Mouse (Mus musculus) forebrain, postnatal 0 days (tissue): ENCODE data around the gene Ankrd35. TPM values are rescaled to one million over a fixed set of nuclear protein-coding genes. Genes with fewer than 3 reads are reported as not detected.
"Not testable (repeated sequence)": the region's sequence is repeated elsewhere in the genome, so short reads cannot be mapped to it uniquely, and the experiment has no call there.

Experiments
- ATAC-seq: fragments of 200-750 bp; cut with Nextera tagmentation; 2 replicates; pipeline ENCODE4 v1.8.0; 2017; ENCODE audit warnings: mild to moderate bottlenecking, moderate library complexity
- DNase-seq: peaks from one replicate; pipeline ENCODE4 v3.0.0-alpha.2; 2015
- H3K27ac ChIP-seq: fragments of 300-500 bp; sonication (generic); 2 replicates; pipeline ENCODE4 v1.5.1; 2014; ENCODE audit warnings: low read depth, mild to moderate bottlenecking, antibody characterized with exemption, low read length, moderate library complexity, mixed read lengths
- H3K27me3 ChIP-seq: fragments of 300-500 bp; sonication (generic); 2 replicates; pipeline ENCODE4 v1.6.1; 2014; ENCODE audit warnings: mild to moderate bottlenecking, low read length, mixed read lengths; ENCODE audit not compliant: insufficient read depth
- H3K36me3 ChIP-seq: fragments of 300-500 bp; sonication (generic); 2 replicates; pipeline ENCODE4 v1.6.1; 2014; ENCODE audit warnings: mild to moderate bottlenecking, moderate library complexity; ENCODE audit not compliant: insufficient read depth
- H3K4me1 ChIP-seq: fragments of 300-500 bp; sonication (generic); 2 replicates; pipeline ENCODE4 v1.6.1; 2014; ENCODE audit warnings: antibody characterized with exemption; ENCODE audit not compliant: insufficient read depth
- H3K4me2 ChIP-seq: fragments of 300-500 bp; sonication (generic); 2 replicates; pipeline ENCODE4 v1.6.1; 2014; ENCODE audit warnings: low read depth, mild to moderate bottlenecking, moderate library complexity
- H3K4me3 ChIP-seq: fragments of 300-500 bp; sonication (generic); 2 replicates; pipeline ENCODE4 v1.5.1; 2014; ENCODE audit warnings: low read depth, low read length, mixed read lengths
- H3K9ac ChIP-seq: fragments of 300-500 bp; sonication (generic); 2 replicates; pipeline ENCODE4 v1.6.1; 2014; ENCODE audit warnings: mild to moderate bottlenecking
- H3K9me3 ChIP-seq: fragments of 300-500 bp; sonication (generic); 2 replicates; pipeline ENCODE4 v1.6.1; 2016; ENCODE audit warnings: low read length
- CTCF ChIP-seq: sonication (generic); IDR thresholded peaks from 2 replicates; pipeline ENCODE4 v1.5.1; 2016; ENCODE audit warnings: antibody characterized with exemption, control low read depth, low read depth
- WGBS: fragments of 180-500 bp; shearing (Covaris S2); extraction: QIAGEN DNeasy Blood & Tissue Kit; methylation state at CpG from one replicate; pipeline ENCODE4 v1.1.7; 2014; 5-methylcytosine and 5-hydroxymethylcytosine counted together
- polyA plus RNA-seq: library from polyadenylated mRNA; unstranded; fragments of >200 nt; fragmentation: Nextera tagmentation; extraction: Ambion mirVana; gene quantifications from 2 replicates; pipeline ENCODE4 v1.2.1, GENCODE M21; 2015
- total RNA-seq: library from RNA; depleted of rRNA; stranded (reverse); fragments of >200 nt; gene quantifications from 2 replicates; pipeline ENCODE4 v1.2.3, GENCODE M21; 2014

Gene Ankrd35
- total and polyA plus RNA-seq, 2 experiments from 2014 or later, result 4.7 to 7.1 TPM

DNA sequence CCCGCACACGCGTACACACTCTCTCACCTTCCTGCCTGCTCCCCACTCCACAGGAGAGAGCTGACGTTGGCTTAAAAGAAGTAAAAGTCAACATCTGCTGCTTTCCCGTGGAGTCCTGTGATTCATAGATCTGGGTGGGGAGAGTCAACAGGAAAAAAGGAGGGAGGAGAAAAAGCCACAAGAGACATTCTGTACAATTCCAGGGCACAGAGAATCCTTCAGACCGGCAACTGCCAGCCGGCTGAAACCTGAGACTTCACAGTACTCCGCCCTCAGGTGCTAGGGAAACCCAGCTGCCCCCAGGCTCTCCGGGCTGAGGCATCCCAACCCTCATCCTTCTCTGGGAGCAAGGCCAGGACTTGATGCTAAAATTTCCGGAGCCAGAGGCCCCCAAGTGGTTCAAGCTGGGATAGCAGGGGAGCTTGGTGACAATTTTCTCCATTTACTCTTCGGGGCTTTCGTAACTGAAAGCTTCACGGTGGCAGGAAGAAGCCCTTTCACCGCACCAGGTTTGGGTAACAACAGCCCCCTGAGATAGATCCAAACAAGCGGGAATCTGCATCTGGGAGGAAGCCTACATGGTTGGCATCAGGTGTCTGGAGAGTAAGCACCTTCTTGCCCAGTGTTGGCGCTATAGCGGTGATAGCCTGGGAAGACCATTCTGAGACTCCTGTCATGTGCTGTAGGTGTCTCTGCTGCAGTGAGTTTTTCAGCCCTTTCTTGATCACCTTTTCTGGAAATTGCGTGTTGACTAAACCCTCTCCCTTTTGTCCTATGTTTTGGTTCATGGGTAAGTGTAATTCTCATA, 6.3 kb upstream of the Ankrd35 start:
- Histone ChIP-seq H3K4me2 (peak overlapping the region; percentile 64), H3K9me3 (no peaks in the 10 kb centered on the region), H3K36me3 (no peaks in the 10 kb centered on the region), H3K4me3 (peak overlapping the region; percentile 43), H3K4me1 (peaks cover 5% of the 10 kb centered on the region; the same call in 1 of the 2 replicates), H3K9ac (peak overlapping the region; percentile 55), H3K27ac (peak overlapping the region; percentile 79), H3K27me3 (no peaks in the 10 kb centered on the region)
- DNase-seq (peak; percentile 95), ATAC-seq (peak; percentile 90)
- WGBS, result 7% methylated on average over 16 of the region's 18 CpGs
- TF ChIP-seq CTCF, result peak; percentile 82

DNA sequence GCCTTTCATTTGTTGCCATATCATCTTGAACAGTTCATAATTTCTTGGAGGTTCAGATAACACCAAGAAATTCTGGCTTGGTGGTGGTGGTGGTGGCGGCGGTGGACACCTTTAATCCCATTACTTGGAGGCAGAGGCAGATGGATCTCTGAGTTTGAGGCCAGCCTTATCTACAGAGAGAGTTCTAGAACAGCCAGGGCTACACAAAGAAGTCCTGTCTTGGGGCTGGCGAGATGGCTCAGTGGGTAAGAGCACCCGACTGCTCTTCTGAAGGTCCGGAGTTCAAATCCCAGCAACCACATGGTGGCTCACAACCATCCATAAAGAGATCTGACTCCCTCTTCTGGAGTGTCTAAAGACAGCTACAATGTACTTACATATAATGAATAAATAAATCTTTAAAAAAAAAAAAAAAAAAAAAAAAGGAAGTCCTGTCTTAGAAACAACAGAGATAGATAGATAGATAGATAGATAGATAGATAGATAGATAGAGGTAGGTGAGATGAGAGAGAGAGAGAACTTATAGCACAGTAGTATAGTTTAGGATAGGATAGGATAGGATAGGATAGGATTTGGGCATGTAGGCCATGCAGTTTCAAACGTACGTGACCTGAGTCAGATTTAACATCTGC, 4.1 kb upstream of the Ankrd35 start:
- H3K4me1 ChIP-seq, H3K27me3 ChIP-seq, H3K4me2 ChIP-seq, DNase-seq, H3K36me3 ChIP-seq, ATAC-seq, H3K27ac ChIP-seq, H3K9me3 ChIP-seq, H3K4me3 ChIP-seq, H3K9ac ChIP-seq: not testable (repeated sequence)
- WGBS, result 90% methylated on average over 7 of the region's 7 CpGs

DNA sequence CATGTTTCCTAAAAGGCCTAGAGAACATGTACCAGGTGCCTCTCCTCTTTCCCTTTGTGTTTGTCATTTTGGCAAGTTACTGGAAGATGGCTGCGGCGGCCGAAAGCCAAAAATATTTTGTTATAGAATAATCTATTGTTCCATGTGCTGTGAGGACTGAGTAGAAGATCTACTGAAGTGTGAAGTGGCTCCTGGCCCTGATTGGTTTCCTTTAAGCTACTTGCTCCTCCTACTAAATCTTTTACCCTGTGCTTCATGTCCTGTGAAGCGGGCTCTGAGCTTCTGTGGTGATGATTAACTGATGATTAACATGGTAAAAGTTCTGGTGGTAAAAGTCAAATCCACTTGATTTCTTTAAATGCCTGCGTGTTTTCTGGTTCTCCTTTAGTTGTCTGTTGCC, 3.0 kb upstream of the Ankrd35 start:
- ATAC-seq (no peak), DNase-seq (no peak)
- WGBS, result 92% methylated on average over 5 of the region's 5 CpGs
- H3K27ac ChIP-seq, result no peak overlapping the region
- no peak for TF ChIP-seq CTCF
- no peak overlapping the region for H3K4me2 ChIP-seq
- peaks cover 5% of the 10 kb centered on the region; the same call in 1 of the 2 replicates for H3K4me1 ChIP-seq
- no peaks in the 10 kb centered on the region for H3K27me3 ChIP-seq
- H3K9me3 ChIP-seq, result no peaks in the 10 kb centered on the region
- no peak overlapping the region for H3K4me3 ChIP-seq
- no peaks in the 10 kb centered on the region for H3K36me3 ChIP-seq
- no peak overlapping the region for H3K9ac ChIP-seq

DNA sequence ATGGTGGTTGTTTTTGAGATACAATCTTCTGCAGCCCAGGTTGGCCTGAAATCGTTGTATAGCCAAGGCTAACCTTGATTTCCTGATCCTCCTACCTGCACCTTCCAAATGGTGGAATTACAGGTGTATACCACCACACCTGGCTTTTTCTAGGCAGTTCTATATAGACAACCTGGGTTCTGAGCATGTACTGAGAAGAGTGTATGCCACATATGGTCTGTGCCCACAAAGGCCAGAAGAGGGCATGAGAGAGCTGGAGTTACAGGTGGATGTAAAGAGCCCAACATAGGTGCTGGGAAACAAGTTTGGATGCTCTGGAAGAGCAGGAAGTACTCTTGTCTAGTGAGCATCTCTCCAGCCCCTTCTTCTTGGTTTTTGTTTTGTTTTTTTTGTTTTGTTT, 2.6 kb upstream of the Ankrd35 start:
- Histone ChIP-seq H3K9me3 (no peaks in the 10 kb centered on the region), H3K4me1 (peaks cover 5% of the 10 kb centered on the region; the same call in 1 of the 2 replicates), H3K27me3 (no peaks in the 10 kb centered on the region), H3K36me3 (no peaks in the 10 kb centered on the region), H3K4me3 (no peak overlapping the region), H3K27ac (no peak overlapping the region), H3K4me2 (no peak overlapping the region), H3K9ac (no peak overlapping the region)
- TF ChIP-seq CTCF, result peak; percentile 43
- no peak for ATAC-seq
- 41% methylated on average over 1 of the region's 1 CpGs for WGBS
- DNase-seq, result no peak

DNA sequence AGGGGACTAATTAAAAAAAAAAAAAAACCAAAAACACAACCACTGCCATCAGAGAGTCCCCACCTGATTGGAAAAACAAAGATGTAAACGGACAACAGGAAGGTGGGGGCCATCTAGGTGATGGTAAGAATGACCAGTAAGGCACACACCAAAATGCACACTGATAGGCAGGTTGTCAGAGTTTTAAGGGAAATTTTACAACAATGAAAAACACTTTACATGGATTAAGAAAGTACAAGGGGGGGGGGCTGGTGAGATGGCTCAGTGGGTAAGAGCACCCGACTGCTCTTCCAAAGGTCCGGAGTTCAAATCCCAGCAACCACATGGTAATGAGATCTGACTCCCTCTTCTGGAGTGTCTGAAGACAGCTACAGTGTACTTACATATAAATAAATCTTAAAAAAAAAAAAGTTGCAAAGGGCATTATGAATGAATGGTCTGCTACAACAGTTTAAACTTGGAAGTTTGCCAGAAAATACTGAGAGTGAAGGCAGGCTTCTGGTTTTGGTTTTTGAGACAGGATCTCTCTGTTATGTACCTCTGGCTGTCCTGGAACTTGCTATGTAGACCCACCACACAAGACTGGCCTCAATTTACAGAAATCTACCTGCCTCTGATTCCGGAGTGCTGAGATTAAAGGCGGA, 1.4 kb upstream of the Ankrd35 start:
- WGBS, result 94% methylated on average over 5 of the region's 5 CpGs
- H3K9ac ChIP-seq, result no peak overlapping the region
- no peaks in the 10 kb centered on the region for H3K9me3 ChIP-seq

DNA sequence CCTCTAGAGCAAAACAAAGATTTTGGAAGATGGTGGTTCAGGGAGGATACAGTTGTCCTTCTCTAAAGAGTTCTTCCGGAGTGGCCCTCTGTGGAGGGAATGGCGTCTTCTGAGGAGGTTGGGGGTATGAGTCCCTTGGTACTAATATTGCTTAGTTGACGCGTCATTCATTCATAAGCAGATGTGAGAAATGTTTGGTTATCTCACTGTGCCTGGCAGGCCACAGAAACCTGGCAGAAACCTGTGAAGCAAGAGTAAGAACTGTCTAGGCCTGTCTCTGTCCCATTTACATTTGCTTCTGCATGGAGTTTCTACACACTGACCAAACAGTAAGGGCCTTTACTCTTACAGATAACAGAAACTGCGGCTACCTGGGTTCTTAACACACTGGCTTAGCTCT, 1.6 kb downstream of the Ankrd35 start:
- WGBS, result 94% methylated on average over 5 of the region's 5 CpGs

More for the DNA sequence above, 1.4 kb upstream of the Ankrd35 start:
- Histone ChIP-seq H3K27me3 (no peaks in the 10 kb centered on the region), H3K36me3 (no peaks in the 10 kb centered on the region), H3K4me2 (no peak overlapping the region), H3K27ac (no peak overlapping the region), H3K4me3 (no peak overlapping the region), H3K4me1 (no peaks in the 10 kb centered on the region)
- no peak for TF ChIP-seq CTCF
- ATAC-seq, result no peak
- no peak for DNase-seq

DNA sequence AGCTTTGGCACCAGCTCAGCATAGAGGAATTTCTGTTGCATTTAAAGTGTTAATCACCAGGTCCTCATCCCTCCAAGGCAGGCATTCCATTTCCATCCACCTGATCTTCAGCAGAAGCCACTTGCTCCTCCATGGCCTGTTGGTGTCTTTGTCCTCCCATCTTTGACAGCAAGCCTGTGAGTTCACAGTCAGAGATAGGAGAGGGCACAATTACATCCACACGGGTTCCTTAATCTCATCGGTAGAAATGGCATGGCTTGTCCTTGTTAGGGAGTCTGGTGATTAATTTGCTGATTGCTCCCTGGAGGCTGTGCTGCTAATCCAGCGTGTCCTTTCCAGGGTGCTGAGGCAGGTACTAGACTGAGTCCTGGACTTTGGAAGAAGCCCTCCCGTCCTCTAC, 3.6 kb downstream of the Ankrd35 start:
- DNase-seq, result no peak
- ATAC-seq, result no peak
- Histone ChIP-seq H3K4me1 (no peaks in the 10 kb centered on the region), H3K4me3 (no peak overlapping the region), H3K27me3 (no peaks in the 10 kb centered on the region), H3K4me2 (no peak overlapping the region), H3K9ac (no peak overlapping the region), H3K9me3 (no peaks in the 10 kb centered on the region), H3K27ac (no peak overlapping the region), H3K36me3 (no peaks in the 10 kb centered on the region)
- no peak for TF ChIP-seq CTCF
- WGBS, result 64% methylated on average over 4 of the region's 4 CpGs

More for the DNA sequence above, 1.6 kb downstream of the Ankrd35 start:
- Histone ChIP-seq H3K4me3 (no peak overlapping the region), H3K4me1 (no peaks in the 10 kb centered on the region), H3K27ac (no peak overlapping the region), H3K9ac (no peak overlapping the region), H3K9me3 (no peaks in the 10 kb centered on the region), H3K36me3 (no peaks in the 10 kb centered on the region), H3K4me2 (no peak overlapping the region), H3K27me3 (no peaks in the 10 kb centered on the region)
- no peak for ATAC-seq
- TF ChIP-seq CTCF, result no peak
- no peak for DNase-seq
